Mouse (Mus musculus) embryonic fibroblast, embryonic 13.5 days (primary cell): ENCODE data around the gene Olfr455.

Experiments used
- CTCF ChIP-seq: IDR thresholded peaks from 2 replicates; pipeline ENCODE4 v1.5.1; 2011; ENCODE audit warnings: mild to moderate bottlenecking, control low read depth, low read length, moderate library complexity, borderline replicate concordance; ENCODE audit not compliant: insufficient read depth
- POLR2A ChIP-seq: IDR thresholded peaks from 2 replicates; pipeline ENCODE4 v1.6.1; 2011; ENCODE audit warnings: low read depth, mild to moderate bottlenecking, control low read depth, low read length, moderate library complexity

DNA sequence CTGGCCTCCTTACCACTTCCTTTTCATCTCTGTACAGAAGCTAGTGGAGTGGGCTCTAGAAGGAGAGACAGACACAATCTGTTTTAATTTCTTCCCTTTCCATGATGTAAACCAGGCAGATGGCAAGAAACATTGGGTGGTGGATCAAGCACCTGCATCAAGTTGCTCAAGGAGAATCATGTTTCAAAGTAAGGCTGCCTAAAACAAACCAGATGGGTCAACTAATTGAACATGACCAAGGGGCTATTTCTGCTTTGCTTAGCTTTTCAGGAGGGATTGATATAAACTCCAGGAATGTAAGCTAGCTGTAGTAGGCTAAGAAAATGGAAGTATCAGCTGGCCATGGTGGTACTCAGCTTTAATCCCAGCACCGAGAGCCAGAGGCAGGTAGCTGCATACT lies 6.7 kb downstream of the Olfr455 start:
- no peak for TF ChIP-seq CTCF
- TF ChIP-seq POLR2A: no peak
